In the genomic region with DNA sequence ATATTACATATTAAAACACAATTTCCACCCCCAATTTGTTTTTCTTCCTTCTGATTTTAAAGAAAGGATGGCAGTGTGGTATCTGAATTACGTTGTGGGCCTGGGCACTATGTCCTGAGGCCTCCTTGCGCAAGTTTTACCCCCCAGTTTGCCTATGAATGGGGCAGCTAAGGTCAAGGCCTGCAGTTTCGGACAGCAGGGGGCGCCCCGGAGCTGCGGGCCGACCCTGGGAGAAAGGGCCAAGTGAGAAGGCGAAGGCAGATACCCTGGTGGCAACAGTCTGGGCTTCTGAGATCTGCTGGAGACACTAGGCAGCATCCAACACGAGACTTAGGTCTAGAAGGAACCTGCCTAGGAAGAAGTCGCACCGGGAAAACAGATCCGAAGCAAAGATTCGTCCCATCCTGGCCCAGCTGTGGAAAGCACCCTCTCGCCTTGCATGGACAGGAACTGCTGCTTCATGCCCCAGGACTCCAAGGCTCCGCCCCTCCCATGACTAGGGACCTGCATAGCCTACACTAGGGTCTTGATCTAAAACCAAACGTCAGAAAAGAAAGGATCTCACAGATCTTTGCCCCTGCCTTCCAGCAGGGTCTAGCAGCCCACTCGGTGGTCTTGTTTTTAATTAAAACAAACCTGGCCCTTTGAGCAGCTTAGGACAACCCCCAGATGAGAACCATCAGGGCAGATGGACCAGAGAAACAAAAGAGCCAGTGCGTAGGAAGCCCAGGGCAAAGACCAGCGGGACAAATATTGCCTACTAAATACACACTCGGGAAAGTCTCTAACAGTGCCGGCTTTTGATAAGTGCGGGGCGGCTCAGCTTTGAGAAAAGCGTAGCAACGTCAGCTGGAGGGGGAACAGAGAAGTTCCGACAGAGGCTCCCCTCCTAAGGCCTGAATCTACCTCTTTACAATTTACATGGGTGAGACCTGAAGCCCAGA, we compare ENCODE assay signal across 8 mouse cellular contexts.
DNase-seq lines count a peak whose midpoint lies in the region; ATAC-seq lines count a peak whose summit lies in the region.

No protein-coding gene starts in this region.

- H3K36me3 ChIP-seq in midbrain, embryonic 10.5 days, result no peaks in the 10 kb centered on the region
- H3K36me3 ChIP-seq in midbrain, embryonic 13.5 days, result no peaks in the 10 kb centered on the region
- no peaks in the 10 kb centered on the region for H3K36me3 ChIP-seq in intestine, embryonic 16.5 days (ENCODE audit: control insufficient read depth, insufficient read depth, low read length)
- H3K36me3 ChIP-seq in liver, embryonic 12.5 days, result no peaks in the 10 kb centered on the region

- ATAC-seq in midbrain, embryonic 13.5 days, result no peak
- ATAC-seq in intestine, embryonic 16.5 days, result peak; percentile 65; the same call in 1 of the 2 replicates
- ATAC-seq in liver, embryonic 12.5 days, result peak; percentile 52

- H3K4me2 ChIP-seq in midbrain, embryonic 13.5 days (replicated peaks), result no peak overlapping the region
- no peak overlapping the region for H3K4me2 ChIP-seq in intestine, embryonic 16.5 days (ENCODE audit: low read depth, low read length)
- peak overlapping the region; percentile 37 for H3K4me2 ChIP-seq in liver, embryonic 12.5 days

- H3K9me3 ChIP-seq in midbrain, embryonic 10.5 days (replicated peaks), result no peaks in the 10 kb centered on the region
- no peaks in the 10 kb centered on the region for H3K9me3 ChIP-seq in midbrain, embryonic 13.5 days
- no peaks in the 10 kb centered on the region for H3K9me3 ChIP-seq in intestine, embryonic 16.5 days (ENCODE audit: control insufficient read depth, low read length)
- H3K9me3 ChIP-seq in liver, embryonic 12.5 days (replicated peaks), result no peaks in the 10 kb centered on the region

- no peaks in the 10 kb centered on the region for H3K27me3 ChIP-seq in midbrain, embryonic 10.5 days (ENCODE audit: low read depth, poor library complexity, severe bottlenecking)
- no peaks in the 10 kb centered on the region for H3K27me3 ChIP-seq in midbrain, embryonic 13.5 days
- no peaks in the 10 kb centered on the region for H3K27me3 ChIP-seq in intestine, embryonic 16.5 days (replicated peaks; ENCODE audit: control insufficient read depth, insufficient read depth, low read length)
- no peaks in the 10 kb centered on the region for H3K27me3 ChIP-seq in liver, embryonic 12.5 days (replicated peaks)

- peaks cover 45% of the 10 kb centered on the region for H3K4me1 ChIP-seq in midbrain, embryonic 10.5 days
- H3K4me1 ChIP-seq in midbrain, embryonic 13.5 days (replicated peaks), result peaks cover 9% of the 10 kb centered on the region
- H3K4me1 ChIP-seq in intestine, embryonic 16.5 days (ENCODE audit: control insufficient read depth, insufficient read depth, low read length), result no peaks in the 10 kb centered on the region; the same call in 1 of the 2 replicates
- H3K4me1 ChIP-seq in liver, embryonic 12.5 days, result 0 out of 2 replicates have a peak, but pooled peaks cover 14% of the 10 kb centered on the region

- H3K9ac ChIP-seq in midbrain, embryonic 13.5 days (replicated peaks), result no peak overlapping the region
- no peak overlapping the region for H3K9ac ChIP-seq in intestine, embryonic 16.5 days (ENCODE audit: low read depth, low read length)
- H3K9ac ChIP-seq in liver, embryonic 12.5 days, result no peak overlapping the region

- no peak overlapping the region for H3K4me3 ChIP-seq in midbrain, embryonic 10.5 days
- no peak overlapping the region for H3K4me3 ChIP-seq in midbrain, embryonic 13.5 days (replicated peaks)
- no peak overlapping the region for H3K4me3 ChIP-seq in intestine, embryonic 16.5 days (ENCODE audit: low read length)
- no peak overlapping the region for H3K4me3 ChIP-seq in liver, embryonic 12.5 days

- WGBS in midbrain, embryonic 10.5 days, result 40% methylated on average over 26 of the region's 26 CpGs
- WGBS in midbrain, embryonic 13.5 days, result 47% methylated on average over 26 of the region's 26 CpGs
- WGBS in intestine, embryonic 16.5 days, result 44% methylated on average over 26 of the region's 26 CpGs
- WGBS in liver, embryonic 12.5 days (ENCODE audit: insufficient replicate concordance), result 38% methylated on average over 26 of the region's 26 CpGs

- H3K27ac ChIP-seq in midbrain, embryonic 10.5 days (replicated peaks), result peak overlapping the region; percentile 5
- no peak overlapping the region for H3K27ac ChIP-seq in midbrain, embryonic 13.5 days
- no peak overlapping the region for H3K27ac ChIP-seq in intestine, embryonic 16.5 days (ENCODE audit: low read length)
- no peak overlapping the region for H3K27ac ChIP-seq in liver, embryonic 12.5 days

- peak; percentile 70 for DNase-seq in midbrain, embryonic 10.5 days (ENCODE audit: low spot score)
- peak; percentile 9 for DNase-seq in c-Kit-negative CD71-positive TER-119-positive erythroid progenitor cells, embryonic 14.5 days (ENCODE audit: low read depth, low spot score)
- peak; percentile 40 to 44 for DNase-seq in frontal cortex, postnatal 25 days (ENCODE audit: low spot score in 2 of 2)
- peak; percentile 26 for DNase-seq in retina, adult 2 months (ENCODE audit: low read depth, low spot score)
- DNase-seq in thymus, postnatal 36 days, result peak; percentile 72 to 79

Comparison
In these comparisons a context has a peak if more than half of its experiments do, and no peak if none do; other contexts are left out.
1. DNase-seq: peak in every context shown above with its lines; median percentile 76 in thymus, postnatal 36 days; 70 in midbrain, embryonic 10.5 days; 42 in frontal cortex, postnatal 25 days; 26 in retina, adult 2 months; 9 in c-Kit-negative CD71-positive TER-119-positive erythroid progenitor cells, embryonic 14.5 days.